ENCODE assay signal across 12 mouse cellular contexts in the genomic region with DNA sequence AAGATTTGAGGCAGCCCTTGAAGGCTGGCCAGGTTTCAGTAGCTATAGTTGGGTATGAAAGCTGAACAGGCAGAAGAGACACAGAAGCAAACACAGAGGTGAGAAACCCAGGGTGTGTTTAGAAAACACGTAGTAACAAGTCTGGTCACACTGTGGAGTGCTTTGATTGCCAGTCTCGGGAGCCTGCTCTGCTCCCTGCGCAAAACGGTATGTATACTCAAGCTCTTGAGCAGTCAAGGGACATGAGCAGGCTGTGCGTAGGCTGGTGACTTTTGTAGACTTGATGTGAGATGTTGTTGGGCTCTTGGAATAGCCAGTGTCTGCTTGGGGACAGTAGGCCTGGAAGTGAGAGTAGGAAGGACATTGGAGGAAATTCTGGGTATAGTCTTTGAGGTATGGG.
"Had no signal": no experiment of that assay in that cellular context is flagged by ENCODE, and none has a peak within 500 bp of the region (broad histone marks: within the 10 kb centered on the region; RNA-seq: fewer than 3 reads in every experiment).

No protein-coding gene starts in this region.

- H3K27me3 ChIP-seq: intestine, embryonic 15.5 days; limb, embryonic 12.5 days; liver, embryonic 13.5 days; midbrain, embryonic 13.5 days had no signal

- H3K9me3 ChIP-seq: intestine, embryonic 15.5 days; limb, embryonic 12.5 days; liver, embryonic 13.5 days; midbrain, embryonic 13.5 days had no signal

- H3K4me2 ChIP-seq: intestine, embryonic 15.5 days; limb, embryonic 12.5 days; liver, embryonic 13.5 days; midbrain, embryonic 13.5 days had no signal

- H3K4me3 ChIP-seq: intestine, embryonic 15.5 days; limb, embryonic 12.5 days; liver, embryonic 13.5 days; midbrain, embryonic 13.5 days had no signal

- H3K36me3 ChIP-seq: intestine, embryonic 15.5 days; limb, embryonic 12.5 days; liver, embryonic 13.5 days; midbrain, embryonic 13.5 days had no signal

- H3K9ac ChIP-seq: intestine, embryonic 15.5 days; limb, embryonic 12.5 days; liver, embryonic 13.5 days; liver, postnatal 0 days; midbrain, embryonic 13.5 days had no signal

- ATAC-seq: intestine, embryonic 15.5 days; liver, postnatal 0 days; midbrain, embryonic 13.5 days had no signal

- H3K4me1 ChIP-seq: intestine, embryonic 15.5 days; limb, embryonic 12.5 days; liver, embryonic 13.5 days; midbrain, embryonic 13.5 days had no signal

- DNase-seq: kidney, adult 18-20 months; kidney, postnatal 25 days; liver; liver, embryonic 13.5 days; liver, postnatal 0 days; lung, postnatal 36 days; thymus, adult 18-20 months; thymus, postnatal 14 days had no signal

- H3K27ac ChIP-seq: intestine, embryonic 15.5 days; limb, embryonic 12.5 days; liver, embryonic 13.5 days; midbrain, embryonic 13.5 days; stomach, postnatal 0 days had no signal
